Mouse (Mus musculus) layer of hippocampus, adult 2 months (tissue): ENCODE data around the gene Bcar3. TPM values are rescaled to one million over a fixed set of nuclear protein-coding genes. Genes with fewer than 3 reads are reported as not detected.
A peak's percentile ranks its signal among the peaks of the same experiment; 100 is the strongest.

ENCODE experiments used
- DNase-seq, 2 experiments: peaks; one replicate each; pipeline ENCODE4 v3.0.0; 2022; ENCODE audit warnings: low spot score in 2 of 2
- H3K27ac ChIP-seq: fragments of 200-600 bp; 2 replicates; pipeline ENCODE4 v1.8.1; 2022
- H3K4me3 ChIP-seq: fragments of 200-600 bp; 2 replicates; pipeline ENCODE4 v1.8.1; 2022; ENCODE audit warnings: mild to moderate bottlenecking
- CTCF ChIP-seq: fragments of 200-600 bp; conservative IDR thresholded peaks from 2 replicates; pipeline ENCODE4 v1.8.1; 2022; ENCODE audit warnings: antibody characterized with exemption, mild to moderate bottlenecking, moderate library complexity
- total RNA-seq, 2 experiments: library from RNA; stranded (reverse); gene quantifications; 2 replicates each; pipeline ENCODE4 v1.2.3; 2021

Gene Bcar3
- total RNA-seq, 2 experiments from 2014 or later = 9.4 to 10.0 TPM

- no peak for TF ChIP-seq CTCF
- DNase-seq = no peak
These were observed 129.7 kb downstream of the Bcar3 start for GRCm38 (mm10) chr3:122423643-122424042.

DNA sequence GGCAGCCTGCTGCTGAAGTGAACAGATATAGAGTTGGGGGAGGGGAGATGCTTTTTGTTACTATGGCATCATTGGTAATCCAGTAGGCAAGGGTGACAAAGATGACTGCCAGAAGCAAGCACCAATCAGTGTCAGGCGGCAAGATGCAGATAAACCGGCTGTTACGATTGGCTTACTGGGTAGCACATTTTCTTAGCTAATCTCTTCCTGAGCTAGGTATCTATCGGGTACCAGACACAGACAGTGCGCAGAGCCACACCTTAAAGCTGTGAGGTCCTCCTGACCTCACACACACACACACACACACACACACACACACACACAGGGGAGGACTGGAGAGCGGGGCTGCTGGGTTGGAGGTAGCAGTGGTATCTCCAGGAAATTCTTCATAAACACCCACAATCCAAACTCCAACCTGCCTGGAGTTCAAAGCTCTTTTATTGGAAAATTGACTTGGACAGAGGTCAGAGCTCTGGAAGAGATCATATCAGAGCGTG, 134.4 kb downstream of the Bcar3 start:
- Histone ChIP-seq H3K4me3 (no peak overlapping the region), H3K27ac (no peak overlapping the region)
- no peak for DNase-seq
- no peak for TF ChIP-seq CTCF

More at GRCm38 (mm10) chr3:122423643-122424042, 129.7 kb downstream of the Bcar3 start:
- Histone ChIP-seq H3K4me3 (no peak overlapping the region), H3K27ac (no peak overlapping the region)

- no peak for TF ChIP-seq CTCF
- H3K4me3 ChIP-seq = no peak overlapping the region
- DNase-seq = no peak
- H3K27ac ChIP-seq = no peak overlapping the region
These were observed 137.0 kb downstream of the Bcar3 start for GRCm38 (mm10) chr3:122430780-122431497.

DNA sequence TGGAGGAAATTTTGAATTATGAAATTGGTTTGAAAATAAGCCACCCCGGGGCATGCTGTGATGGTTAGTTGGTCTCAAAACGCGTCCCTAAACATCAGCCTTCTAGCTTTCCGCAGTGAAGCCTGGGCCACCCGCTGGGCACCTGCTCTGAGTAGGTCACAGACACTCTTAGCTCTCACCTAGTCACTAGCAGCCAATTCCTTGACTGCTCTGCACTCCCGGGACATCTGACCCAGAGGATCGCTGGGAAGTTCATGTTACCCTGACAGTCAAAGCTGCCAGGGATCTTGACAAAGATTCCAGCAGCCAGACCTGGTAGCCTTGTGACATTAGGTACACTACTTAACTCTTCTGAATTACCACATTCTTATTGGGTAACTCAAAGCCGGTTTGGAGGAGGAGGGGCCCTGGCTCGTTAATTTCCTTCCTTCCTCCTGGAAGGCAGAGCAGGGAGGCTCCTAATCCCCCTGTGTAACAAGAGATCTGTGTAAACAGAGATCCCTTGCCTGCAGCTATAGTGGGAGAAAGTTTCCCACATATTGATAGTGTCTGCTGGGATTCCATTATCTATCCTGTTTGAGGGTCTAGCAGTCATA, 139.0 kb downstream of the Bcar3 start:
- no peak for TF ChIP-seq CTCF
- no peak overlapping the region for H3K27ac ChIP-seq
- no peak overlapping the region for H3K4me3 ChIP-seq
- no peak for DNase-seq

DNA sequence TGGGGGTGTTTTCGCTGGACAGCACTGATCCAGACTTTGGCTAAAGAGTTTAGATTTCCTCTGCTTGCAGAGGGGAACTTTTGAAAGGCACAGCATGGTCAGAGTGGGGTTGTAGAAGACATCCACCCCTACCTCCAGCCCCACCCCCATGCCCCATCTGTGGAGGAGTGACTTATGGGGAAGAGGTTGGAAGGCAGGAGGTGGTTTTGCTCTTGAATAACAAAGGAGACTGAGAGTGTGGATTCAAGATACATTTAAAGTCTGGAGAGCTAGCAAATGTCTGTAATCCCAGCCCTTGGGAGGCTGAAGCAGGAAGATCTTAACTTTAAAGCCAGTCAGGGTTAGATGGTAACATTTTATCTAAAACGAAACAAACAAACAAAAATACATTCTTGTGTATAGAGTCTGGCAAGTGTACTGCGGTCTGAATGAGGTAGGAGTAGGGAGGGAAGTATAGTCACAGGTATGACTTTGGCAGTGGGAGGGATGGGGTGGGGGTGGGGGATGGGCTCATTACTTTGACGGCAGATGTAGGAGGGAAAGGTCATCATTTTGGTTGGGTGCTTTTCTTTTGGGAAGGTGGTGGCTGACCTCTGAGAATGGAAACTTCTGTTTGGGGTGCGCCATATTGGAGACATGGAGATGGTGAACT, 140.2 kb downstream of the Bcar3 start:
- TF ChIP-seq CTCF = no peak
- Histone ChIP-seq H3K27ac (no peak overlapping the region), H3K4me3 (no peak overlapping the region)
- no peak for DNase-seq

GRCm38 (mm10) chr3:122434983-122435935, 141.3 kb downstream of the Bcar3 start:
- no peak overlapping the region for H3K4me3 ChIP-seq
- TF ChIP-seq CTCF = peak; percentile 55
- no peak for DNase-seq
- no peak overlapping the region for H3K27ac ChIP-seq

GRCm38 (mm10) chr3:122438143-122438825, 144.3 kb downstream of the Bcar3 start:
- DNase-seq = no peak
- no peak for TF ChIP-seq CTCF
- no peak overlapping the region for H3K4me3 ChIP-seq
- H3K27ac ChIP-seq = no peak overlapping the region

- DNase-seq = no peak
- TF ChIP-seq CTCF = no peak
- no peak overlapping the region for H3K27ac ChIP-seq
These were observed 151.8 kb downstream of the Bcar3 start for GRCm38 (mm10) chr3:122445696-122446095.

DNA sequence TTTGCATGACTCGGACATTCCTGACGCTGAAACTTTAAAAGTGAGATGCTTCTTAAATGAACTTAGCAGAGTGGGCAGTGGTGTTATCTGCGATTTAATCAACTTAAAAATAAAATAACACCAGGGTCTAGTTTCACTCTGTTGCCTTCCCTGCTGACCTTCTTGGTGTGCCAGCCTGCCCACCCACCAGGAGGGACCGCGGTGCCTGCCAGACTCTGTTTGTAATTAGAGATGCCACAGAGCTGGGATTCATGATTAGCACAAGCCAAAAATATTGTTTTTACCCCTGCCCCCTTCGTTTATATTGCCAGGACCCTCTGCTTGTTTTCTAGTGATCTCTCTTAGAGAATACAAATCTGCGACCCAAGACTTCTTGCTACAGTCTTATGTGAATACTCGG, 152.7 kb downstream of the Bcar3 start:
- no peak overlapping the region for H3K4me3 ChIP-seq
- no peak for DNase-seq
- no peak overlapping the region for H3K27ac ChIP-seq
- TF ChIP-seq CTCF = no peak

More at GRCm38 (mm10) chr3:122445696-122446095, 151.8 kb downstream of the Bcar3 start:
- H3K4me3 ChIP-seq = no peak overlapping the region

DNA sequence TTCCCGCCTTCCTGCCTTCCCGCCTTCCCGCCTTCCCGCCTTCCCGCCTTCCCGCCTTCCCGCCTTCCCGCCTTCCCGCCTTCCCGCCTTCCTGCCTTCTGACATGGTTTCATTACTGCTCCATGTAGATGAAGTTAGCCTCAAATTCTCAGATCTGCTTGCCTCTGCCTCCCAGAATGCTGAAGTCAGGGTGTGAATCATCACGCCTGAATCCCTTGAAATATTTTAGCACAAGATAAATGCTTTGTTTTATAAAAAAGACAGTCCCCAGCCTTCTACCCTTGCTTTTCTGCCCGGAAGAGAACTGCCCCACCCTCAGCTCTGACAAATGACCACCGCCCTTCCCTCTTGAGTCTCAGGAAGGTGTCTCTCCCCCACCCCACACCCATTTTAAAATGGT, 154.3 kb downstream of the Bcar3 start:
- H3K27ac ChIP-seq = no peak overlapping the region

DNA sequence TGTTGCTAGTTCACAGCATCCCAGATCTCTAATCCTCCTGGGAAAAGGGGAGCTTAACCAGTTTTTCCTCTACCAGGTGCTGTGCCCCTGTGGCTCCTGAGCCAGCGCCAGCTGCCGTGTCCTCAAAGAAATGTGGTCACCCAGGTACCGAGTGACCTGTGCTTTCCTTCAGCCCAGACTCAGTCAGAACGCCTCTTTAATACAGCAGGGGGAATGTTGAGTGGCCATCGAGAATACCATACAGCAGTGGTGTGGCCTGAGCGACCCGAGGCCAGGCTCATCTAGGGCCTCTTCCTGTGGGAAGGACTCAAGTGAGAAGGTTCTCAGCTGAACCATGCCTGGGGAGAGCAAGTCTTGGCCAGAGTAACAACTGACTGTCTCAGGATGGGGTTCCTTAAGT, 156.1 kb downstream of the Bcar3 start:
- no peak for TF ChIP-seq CTCF
- DNase-seq = no peak
- no peak overlapping the region for H3K27ac ChIP-seq
- no peak overlapping the region for H3K4me3 ChIP-seq

More for the DNA sequence above, 154.3 kb downstream of the Bcar3 start:
- no peak for DNase-seq
- no peak for TF ChIP-seq CTCF
- no peak overlapping the region for H3K4me3 ChIP-seq

GRCm38 (mm10) chr3:122453875-122454274, 159.9 kb downstream of the Bcar3 start:
- no peak for TF ChIP-seq CTCF
- Histone ChIP-seq H3K27ac (no peak overlapping the region), H3K4me3 (no peak overlapping the region)
- DNase-seq = no peak
